Mouse (Mus musculus): ENCODE data around the gene CN725425.

GRCm38 (mm10) chr15:91163454-91163853 lies 35.8 kb upstream of the CN725425 start:
- TF ChIP-seq CTCF (IDR thresholded peaks at IDR 0.05; ENCODE audit: low read depth) = no peak
- no peak for TF ChIP-seq EP300 (optimal IDR thresholded peaks at IDR 0.05)

All from stomach, postnatal 0 days (tissue).